Mouse (Mus musculus): ENCODE data around the gene Ncmap. TPM values are rescaled to one million over a fixed set of nuclear protein-coding genes. Genes with fewer than 3 reads are reported as not detected.

Ncmap gene
- polyA plus RNA-seq, 1 experiment = 0.04 TPM

DNA sequence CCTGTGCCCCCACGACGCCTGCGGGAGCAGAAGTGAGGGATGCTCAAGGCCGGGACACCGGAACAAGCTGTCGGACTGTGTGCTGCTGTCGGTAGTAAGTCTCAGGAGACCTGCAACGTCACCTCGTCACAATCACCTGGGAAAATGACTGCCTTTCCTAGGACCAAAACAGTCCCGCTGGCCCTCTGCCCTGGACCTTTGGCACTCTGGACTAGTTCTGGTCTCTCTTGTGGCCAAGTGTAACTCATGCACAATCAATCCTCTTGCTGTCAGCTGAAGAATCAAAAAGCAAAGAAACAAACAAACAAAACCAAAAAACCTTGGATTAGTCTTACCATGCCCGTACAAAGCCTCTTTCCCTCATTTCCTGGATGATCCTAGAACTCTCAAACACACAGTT is 20.8 kb downstream of the Ncmap start:
- Histone ChIP-seq H3K36me3 (ENCODE audit: control insufficient read depth, insufficient read depth) (no peaks in the 10 kb centered on the region), H3K4me2 (ENCODE audit: low read depth) (no peak overlapping the region), H3K27me3 (ENCODE audit: control insufficient read depth, insufficient read depth, insufficient read length) (peaks cover 27% of the 10 kb centered on the region), H3K4me3 (no peak overlapping the region), H3ac (ENCODE audit: control insufficient read depth, insufficient read length) (no peak overlapping the region), H3K79me2 (ENCODE audit: control insufficient read depth, insufficient read depth) (no peaks in the 10 kb centered on the region)
- TF ChIP-seq CEBPB (IDR thresholded peaks at IDR 0.05; ENCODE audit: insufficient read depth, poor library complexity, severe bottlenecking) = no peak
- no peak for TF ChIP-seq MAX (IDR thresholded peaks at IDR 0.05; ENCODE audit: low read depth)
- TF ChIP-seq POLR2A (IDR thresholded peaks at IDR 0.05; ENCODE audit: insufficient read length, low read depth) = no peak
- no peak for TF ChIP-seq MYOG (IDR thresholded peaks at IDR 0.05; ENCODE audit: control insufficient read depth in 1 of 3, insufficient read depth in 1 of 3, insufficient read length in 2 of 3, low read depth in 2 of 3)
- no peak for TF ChIP-seq USF1 (IDR thresholded peaks at IDR 0.05; ENCODE audit: low read depth)
- no peak for TF ChIP-seq TCF12 (IDR thresholded peaks at IDR 0.05; ENCODE audit: insufficient read depth, poor library complexity, severe bottlenecking)
- no peak for TF ChIP-seq E2F4 (IDR thresholded peaks at IDR 0.05; ENCODE audit: insufficient read depth)
- TF ChIP-seq POLR2AphosphoS2 (IDR thresholded peaks at IDR 0.05; ENCODE audit: insufficient read length, low read depth) = no peak
- TF ChIP-seq SRF (IDR thresholded peaks at IDR 0.05; ENCODE audit: control insufficient read depth, insufficient read length, low read depth) = no peak
- TF ChIP-seq TCF3 (IDR thresholded peaks at IDR 0.05; ENCODE audit: insufficient read length, low read depth) = no peak
- no peak for TF ChIP-seq MYOD1 (IDR thresholded peaks at IDR 0.05; ENCODE audit: control insufficient read depth in 1 of 3, insufficient read length in 2 of 3, low read depth in 2 of 3)
- TF ChIP-seq REST (IDR thresholded peaks at IDR 0.05; ENCODE audit: insufficient read depth, insufficient read length) = no peak

DNA sequence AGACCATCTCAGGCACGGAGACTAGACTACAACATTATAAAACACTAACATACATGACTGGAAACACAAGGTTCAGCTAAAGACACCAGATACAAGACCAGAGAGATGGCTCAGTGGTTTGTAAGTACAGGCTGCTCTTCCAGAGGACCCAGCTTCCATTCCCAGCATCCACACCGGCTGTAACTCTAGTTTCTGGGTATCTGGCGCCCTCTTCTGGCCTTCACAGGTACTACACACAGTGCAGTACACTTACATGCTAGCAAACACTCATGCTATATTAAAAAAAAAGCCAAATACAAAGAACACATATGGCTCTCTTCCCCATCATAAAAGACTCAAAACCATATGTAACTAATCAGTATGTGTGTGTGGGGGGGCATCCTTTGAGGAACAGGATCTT is 22.6 kb downstream of the Ncmap start:
- Histone ChIP-seq H3K36me3 (ENCODE audit: control insufficient read depth, insufficient read depth) (no peaks in the 10 kb centered on the region), H3K4me3 (no peak overlapping the region), H3K79me2 (ENCODE audit: control insufficient read depth, insufficient read depth) (no peaks in the 10 kb centered on the region), H3ac (ENCODE audit: control insufficient read depth, insufficient read length) (no peak overlapping the region), H3K27me3 (ENCODE audit: control insufficient read depth, insufficient read depth, insufficient read length) (peaks cover 25% of the 10 kb centered on the region), H3K4me2 (ENCODE audit: low read depth) (no peak overlapping the region)
- no peak for TF ChIP-seq MYOD1 (IDR thresholded peaks at IDR 0.05; ENCODE audit: control insufficient read depth in 1 of 3, insufficient read length in 2 of 3, low read depth in 2 of 3)

DNA sequence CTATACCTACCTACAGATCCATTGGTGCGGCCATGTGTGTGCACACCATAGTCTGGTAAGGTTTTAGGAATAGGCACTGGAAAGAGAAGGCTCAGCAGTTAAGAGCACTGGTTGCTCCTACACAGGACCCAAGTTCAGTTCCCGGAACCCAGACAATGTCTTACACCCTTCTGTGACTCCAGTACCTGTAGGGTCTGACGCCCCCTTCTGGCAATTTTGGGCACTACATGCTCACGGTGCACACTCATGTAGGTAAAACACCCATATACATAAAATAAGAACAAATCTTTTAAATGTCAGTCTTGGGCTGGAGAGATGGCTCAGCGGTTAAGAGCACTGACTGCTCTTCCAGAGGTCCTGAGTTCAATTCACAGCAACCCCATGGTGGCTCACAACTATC is 24.7 kb downstream of the Ncmap start:
- H3K36me3 ChIP-seq (ENCODE audit: control insufficient read depth, insufficient read depth) = no peaks in the 10 kb centered on the region
- peaks cover 24% of the 10 kb centered on the region for H3K27me3 ChIP-seq (ENCODE audit: control insufficient read depth, insufficient read depth, insufficient read length)
- no peak overlapping the region for H3K4me2 ChIP-seq (ENCODE audit: low read depth)
- no peak overlapping the region for H3K4me3 ChIP-seq
- no peaks in the 10 kb centered on the region for H3K79me2 ChIP-seq (ENCODE audit: control insufficient read depth, insufficient read depth)
- no peak for TF ChIP-seq POLR2AphosphoS2 (IDR thresholded peaks at IDR 0.05; ENCODE audit: insufficient read length, low read depth)
- TF ChIP-seq TCF12 (IDR thresholded peaks at IDR 0.05; ENCODE audit: insufficient read depth, poor library complexity, severe bottlenecking) = no peak
- TF ChIP-seq SRF (IDR thresholded peaks at IDR 0.05; ENCODE audit: control insufficient read depth, insufficient read length, low read depth) = no peak
- TF ChIP-seq POLR2A (IDR thresholded peaks at IDR 0.05; ENCODE audit: insufficient read length, low read depth) = no peak
- no peak for TF ChIP-seq TCF3 (IDR thresholded peaks at IDR 0.05; ENCODE audit: insufficient read length, low read depth)
- no peak for TF ChIP-seq USF1 (IDR thresholded peaks at IDR 0.05; ENCODE audit: low read depth)
- no peak for TF ChIP-seq CEBPB (IDR thresholded peaks at IDR 0.05; ENCODE audit: insufficient read depth, poor library complexity, severe bottlenecking)
- TF ChIP-seq MAX (IDR thresholded peaks at IDR 0.05; ENCODE audit: low read depth) = no peak
- TF ChIP-seq MYOD1 (IDR thresholded peaks at IDR 0.05; ENCODE audit: control insufficient read depth in 1 of 3, insufficient read length in 2 of 3, low read depth in 2 of 3) = no peak
- no peak for TF ChIP-seq E2F4 (IDR thresholded peaks at IDR 0.05; ENCODE audit: insufficient read depth)
- no peak for TF ChIP-seq MYOG (IDR thresholded peaks at IDR 0.05; ENCODE audit: control insufficient read depth in 1 of 3, insufficient read depth in 1 of 3, insufficient read length in 2 of 3, low read depth in 2 of 3)
- no peak for TF ChIP-seq REST (IDR thresholded peaks at IDR 0.05; ENCODE audit: insufficient read depth, insufficient read length)
- no peak overlapping the region for H3ac ChIP-seq (ENCODE audit: control insufficient read depth, insufficient read length)

DNA sequence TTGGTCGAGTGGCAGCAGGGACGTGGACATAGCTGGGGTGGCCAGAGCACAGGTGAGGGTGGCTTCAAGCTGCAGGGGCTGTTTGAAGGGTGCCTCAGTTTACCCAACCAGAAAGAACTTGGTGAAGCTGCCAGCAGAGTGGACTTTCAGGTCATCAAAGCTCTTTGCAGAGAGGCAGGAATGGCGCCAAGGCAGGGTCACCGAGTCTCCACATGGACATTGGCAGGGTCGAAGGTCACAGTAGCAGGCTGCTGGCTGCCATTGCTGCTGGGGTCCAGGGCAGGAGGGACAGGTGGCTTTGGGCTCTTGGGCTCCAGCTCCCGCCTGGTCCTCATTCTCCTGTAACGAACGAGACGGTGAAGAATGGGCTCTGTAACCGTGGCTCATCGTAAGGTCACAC is 27.7 kb downstream of the Ncmap start:
- Histone ChIP-seq H3K79me2 (ENCODE audit: control insufficient read depth, insufficient read depth) (no peaks in the 10 kb centered on the region), H3K4me3 (no peak overlapping the region), H3K36me3 (ENCODE audit: control insufficient read depth, insufficient read depth) (no peaks in the 10 kb centered on the region), H3ac (ENCODE audit: control insufficient read depth, insufficient read length) (no peak overlapping the region), H3K27me3 (ENCODE audit: control insufficient read depth, insufficient read depth, insufficient read length) (peaks cover 25% of the 10 kb centered on the region), H3K4me2 (ENCODE audit: low read depth) (no peak overlapping the region)
- no peak for TF ChIP-seq MAX (IDR thresholded peaks at IDR 0.05; ENCODE audit: low read depth)
- no peak for TF ChIP-seq MYOG (IDR thresholded peaks at IDR 0.05; ENCODE audit: control insufficient read depth in 1 of 3, insufficient read depth in 1 of 3, insufficient read length in 2 of 3, low read depth in 2 of 3)
- no peak for TF ChIP-seq TCF3 (IDR thresholded peaks at IDR 0.05; ENCODE audit: insufficient read length, low read depth)
- no peak for TF ChIP-seq USF1 (IDR thresholded peaks at IDR 0.05; ENCODE audit: low read depth)
- no peak for TF ChIP-seq TCF12 (IDR thresholded peaks at IDR 0.05; ENCODE audit: insufficient read depth, poor library complexity, severe bottlenecking)
- TF ChIP-seq POLR2A (IDR thresholded peaks at IDR 0.05; ENCODE audit: insufficient read length, low read depth) = no peak
- no peak for TF ChIP-seq MYOD1 (IDR thresholded peaks at IDR 0.05; ENCODE audit: control insufficient read depth in 1 of 3, insufficient read length in 2 of 3, low read depth in 2 of 3)
- TF ChIP-seq CEBPB (IDR thresholded peaks at IDR 0.05; ENCODE audit: insufficient read depth, poor library complexity, severe bottlenecking) = no peak
- no peak for TF ChIP-seq POLR2AphosphoS2 (IDR thresholded peaks at IDR 0.05; ENCODE audit: insufficient read length, low read depth)
- no peak for TF ChIP-seq E2F4 (IDR thresholded peaks at IDR 0.05; ENCODE audit: insufficient read depth)
- no peak for TF ChIP-seq REST (IDR thresholded peaks at IDR 0.05; ENCODE audit: insufficient read depth, insufficient read length)
- no peak for TF ChIP-seq SRF (IDR thresholded peaks at IDR 0.05; ENCODE audit: control insufficient read depth, insufficient read length, low read depth)

DNA sequence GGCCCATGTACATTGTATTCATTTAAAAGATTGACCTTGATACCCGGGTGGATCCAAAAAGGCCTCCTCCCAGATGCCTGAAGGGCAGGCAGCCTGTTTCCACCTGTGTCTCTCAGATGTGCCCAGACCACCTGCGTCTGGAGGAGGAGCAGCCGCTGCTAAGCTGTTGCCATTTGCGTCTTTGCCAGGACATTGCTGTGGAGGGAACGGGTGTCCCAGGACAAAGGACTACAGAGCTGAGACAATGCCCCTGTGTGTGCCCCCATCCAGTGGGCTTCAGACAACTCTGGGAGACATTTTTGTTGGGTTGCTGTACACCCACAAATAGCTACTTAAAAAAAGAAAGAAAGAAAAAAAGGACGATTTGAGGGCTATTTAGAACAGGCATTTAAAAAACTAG is 35.2 kb downstream of the Ncmap start:
- TF ChIP-seq MYOG (IDR thresholded peaks at IDR 0.05; ENCODE audit: control insufficient read depth in 1 of 3, insufficient read depth in 1 of 3, insufficient read length in 2 of 3, low read depth in 2 of 3) = no peak
- no peak for TF ChIP-seq TCF3 (IDR thresholded peaks at IDR 0.05; ENCODE audit: insufficient read length, low read depth)
- H3K4me2 ChIP-seq (ENCODE audit: low read depth) = no peak overlapping the region
- H3K36me3 ChIP-seq (ENCODE audit: control insufficient read depth, insufficient read depth) = no peaks in the 10 kb centered on the region
- H3K27me3 ChIP-seq (ENCODE audit: control insufficient read depth, insufficient read depth, insufficient read length) = peaks cover 32% of the 10 kb centered on the region
- no peaks in the 10 kb centered on the region for H3K79me2 ChIP-seq (ENCODE audit: control insufficient read depth, insufficient read depth)
- H3K4me3 ChIP-seq = no peak overlapping the region
- H3ac ChIP-seq (ENCODE audit: control insufficient read depth, insufficient read length) = no peak overlapping the region

Data from myocyte (in vitro differentiated cells).